Mouse (Mus musculus) frontal cortex, adult 2 months (tissue): ENCODE measurements around the gene Foxr1. TPM values are rescaled to one million over a fixed set of nuclear protein-coding genes. Genes with fewer than 3 reads are reported as not detected.
"Not testable (repeated sequence)": the region's sequence is repeated elsewhere in the genome, so short reads cannot be mapped to it uniquely, and the experiment has no call there.

Experiments
- DNase-seq, 2 experiments: peaks; one replicate each; pipeline ENCODE4 v3.0.0; 2022; ENCODE audit warnings: low spot score in 1 of 2; ENCODE audit errors: extremely low spot score in 1 of 2
- polyA plus RNA-seq: library from polyadenylated mRNA; depleted of rRNA; stranded (reverse); fragments of >200 nt; gene quantifications from 2 replicates; pipeline ENCODE4 v1.2.3, GENCODE M21; 2012

The Foxr1 gene
- polyA plus RNA-seq, 1 experiment = not detected

DNA sequence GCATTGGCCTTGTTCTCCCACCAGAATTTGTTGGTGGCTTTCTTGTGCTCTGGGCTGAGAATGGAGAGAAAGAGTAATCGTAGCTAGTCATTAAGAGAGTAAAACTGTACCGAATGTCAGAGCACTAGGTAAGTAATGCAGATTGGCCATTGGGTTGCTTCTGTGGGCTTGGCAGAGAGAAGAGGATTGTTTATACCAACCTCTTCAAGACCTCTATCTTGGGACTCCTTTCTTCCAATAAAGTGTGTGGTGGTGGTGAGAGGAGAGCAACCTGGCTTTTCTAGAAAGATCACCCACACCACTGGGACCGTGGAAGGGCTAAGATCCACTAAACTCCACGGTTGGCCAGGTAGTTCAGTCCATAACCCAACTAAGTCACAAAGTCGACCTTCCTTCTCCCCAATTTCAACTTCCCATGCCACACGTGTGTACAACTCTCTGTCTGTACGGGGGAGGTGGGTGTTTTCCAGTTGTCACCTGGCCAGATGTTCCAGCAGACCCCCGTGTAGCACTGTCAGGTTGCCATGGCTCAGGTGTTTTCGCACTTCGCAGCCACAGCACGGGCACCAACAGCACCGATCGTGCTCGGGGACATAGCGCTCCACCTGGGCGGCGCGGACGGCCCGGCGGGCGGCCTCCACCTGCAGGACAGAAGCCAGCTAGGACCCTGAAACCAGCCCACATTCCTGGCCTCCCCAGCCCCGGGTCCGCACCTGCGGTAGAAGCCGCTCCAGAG is 23.6 kb downstream of the Foxr1 start:
- no peak for DNase-seq

DNA sequence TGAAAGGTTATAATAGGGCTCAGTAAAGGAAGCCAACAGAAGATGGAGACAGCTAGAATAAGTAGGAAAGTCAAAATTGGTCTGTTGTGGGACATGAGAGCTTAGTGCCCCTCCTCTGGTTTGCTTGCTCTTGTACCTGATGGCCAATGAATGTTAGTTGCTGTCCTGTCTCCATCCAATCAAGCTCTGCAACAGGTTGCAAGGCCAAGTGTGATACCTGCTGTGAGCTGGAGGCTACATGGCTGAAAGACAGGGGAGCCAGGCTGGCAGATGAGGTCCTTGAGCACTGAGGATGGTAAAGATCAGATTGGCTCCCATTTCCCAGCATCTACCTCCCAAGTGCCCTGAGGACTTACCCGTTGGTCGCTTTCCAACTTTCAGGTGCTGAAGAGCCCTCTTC is 28.2 kb downstream of the Foxr1 start:
- DNase-seq = no peak

- no peak for DNase-seq
Measured at GRCm38 (mm10) chr9:44412306-44412705, 28.6 kb downstream of the Foxr1 start.

GRCm38 (mm10) chr9:44411601-44412130 is 29.3 kb downstream of the Foxr1 start:
- no peak for DNase-seq

GRCm38 (mm10) chr9:44410647-44411336 is 30.1 kb downstream of the Foxr1 start:
- no peak for DNase-seq

- not testable (repeated sequence) for DNase-seq
Measured at GRCm38 (mm10) chr9:44408693-44409092, 32.2 kb downstream of the Foxr1 start.

GRCm38 (mm10) chr9:44407752-44408097 is 33.2 kb downstream of the Foxr1 start:
- no peak for DNase-seq

DNA sequence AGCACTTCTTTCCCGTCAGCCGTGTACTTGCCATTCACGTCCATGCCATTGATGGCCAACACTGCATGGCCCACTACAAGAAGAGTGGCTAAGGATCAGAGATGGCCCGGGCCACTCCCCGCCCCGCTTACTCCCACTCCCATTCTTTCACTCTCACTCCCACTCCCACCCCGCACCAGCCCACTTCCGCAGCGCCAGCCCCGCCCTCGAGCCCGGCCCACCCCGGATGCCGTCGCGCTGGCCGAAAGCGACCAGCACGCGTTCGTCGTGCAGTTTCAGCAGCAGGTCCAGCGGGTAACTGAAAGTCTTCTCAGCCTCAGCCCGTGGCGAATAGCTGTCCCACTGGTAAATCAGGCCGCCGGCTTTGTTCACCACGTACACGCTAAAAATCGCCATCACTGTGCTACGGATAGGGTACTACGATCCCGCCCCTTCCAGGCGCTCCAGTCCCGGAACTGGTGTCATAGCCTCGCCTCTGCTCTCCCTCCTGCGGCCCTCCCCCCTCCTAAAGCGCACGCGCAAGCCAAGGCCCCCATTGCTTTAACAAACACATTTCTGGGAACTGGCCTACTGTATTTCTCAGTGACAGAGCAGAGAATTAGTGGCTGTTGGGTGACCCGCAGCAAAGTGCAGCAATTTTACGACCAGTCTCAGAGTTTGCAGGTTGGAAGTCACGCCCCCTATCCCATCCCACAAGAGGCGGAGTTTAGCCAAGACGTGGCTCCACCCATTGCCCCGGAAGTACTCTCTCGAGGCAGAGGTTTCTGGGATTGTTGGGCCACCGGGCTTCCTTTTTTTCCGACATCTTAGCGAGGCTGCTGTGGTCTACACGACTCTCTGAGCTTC is 33.8 kb downstream of the Foxr1 start, which contains the start of the genes Rps25 and Trappc4:
Rps25 (plus strand) TSS at position 234 of the 846 bp plus-strand sequence.
Trappc4 (minus strand) TSS at position 695 of the 846 bp plus-strand sequence.
- peak; percentile 86 to 94 for DNase-seq

DNA sequence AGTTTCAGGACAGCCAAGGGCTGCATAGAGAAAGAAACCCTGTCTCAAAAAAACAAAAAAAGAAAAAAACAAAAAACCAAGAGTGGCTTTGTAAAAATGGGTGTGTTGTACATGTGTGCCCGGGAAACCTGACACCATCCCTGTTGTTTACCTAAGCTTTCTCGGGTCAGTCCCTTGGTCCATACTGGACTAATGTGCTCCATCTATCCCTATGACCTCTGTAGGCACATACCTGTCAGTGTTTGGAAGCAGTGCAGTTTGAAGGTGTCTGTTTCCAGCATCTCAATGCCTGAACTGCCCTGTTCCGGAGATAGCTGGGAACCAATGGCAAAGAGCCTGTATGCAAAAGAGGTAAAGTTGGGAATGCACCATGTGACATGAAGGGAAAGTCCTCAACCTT is 35.9 kb downstream of the Foxr1 start:
- no peak for DNase-seq

DNA sequence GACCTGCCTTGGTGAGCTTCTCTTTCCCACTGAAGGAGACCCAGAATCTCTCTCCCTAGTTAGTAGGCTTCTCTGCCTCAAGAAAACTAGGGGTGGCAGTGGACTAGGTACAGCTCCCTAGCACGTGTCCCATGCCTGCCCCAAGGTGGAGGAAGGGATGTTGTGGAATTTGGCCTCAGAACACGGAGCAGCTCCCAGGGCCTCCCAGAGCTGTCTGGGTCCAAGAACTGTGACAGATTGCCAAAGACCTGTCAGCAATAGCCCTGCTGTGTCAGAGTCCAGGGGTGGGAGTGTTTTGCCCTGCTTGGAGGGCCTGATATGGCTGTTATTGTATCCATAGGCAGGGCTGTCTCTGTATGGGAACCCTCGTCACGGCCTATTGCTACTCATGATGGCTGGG is 39.9 kb downstream of the Foxr1 start:
- DNase-seq = no peak

GRCm38 (mm10) chr9:44399795-44400114 is 41.2 kb downstream of the Foxr1 start:
- DNase-seq = no peak

- no peak for DNase-seq
Measured at GRCm38 (mm10) chr9:44399114-44399794, 41.7 kb downstream of the Foxr1 start.

GRCm38 (mm10) chr9:44398551-44398950 is 42.4 kb downstream of the Foxr1 start:
- DNase-seq = no peak

DNA sequence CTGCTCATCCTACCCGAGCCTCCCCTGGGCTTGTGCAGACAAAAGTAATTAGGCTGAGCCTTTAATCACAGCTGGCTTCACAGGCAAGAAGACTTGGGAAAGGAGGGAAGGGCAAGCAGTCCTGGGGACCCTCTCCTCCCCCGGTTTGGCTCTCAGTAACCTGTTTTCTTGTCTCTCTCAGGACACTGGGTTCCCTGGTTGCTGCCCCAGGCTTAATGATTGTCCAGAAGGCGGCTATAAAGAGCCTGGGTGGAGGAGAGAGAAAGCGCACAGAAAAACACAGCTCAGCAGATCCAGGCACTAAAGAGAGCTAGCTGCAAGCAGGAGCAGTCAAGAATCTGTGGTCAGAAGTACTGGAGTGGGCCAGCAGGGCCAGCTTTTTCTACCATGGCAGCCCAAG is 42.8 kb downstream of the Foxr1 start:
- no peak for DNase-seq

DNA sequence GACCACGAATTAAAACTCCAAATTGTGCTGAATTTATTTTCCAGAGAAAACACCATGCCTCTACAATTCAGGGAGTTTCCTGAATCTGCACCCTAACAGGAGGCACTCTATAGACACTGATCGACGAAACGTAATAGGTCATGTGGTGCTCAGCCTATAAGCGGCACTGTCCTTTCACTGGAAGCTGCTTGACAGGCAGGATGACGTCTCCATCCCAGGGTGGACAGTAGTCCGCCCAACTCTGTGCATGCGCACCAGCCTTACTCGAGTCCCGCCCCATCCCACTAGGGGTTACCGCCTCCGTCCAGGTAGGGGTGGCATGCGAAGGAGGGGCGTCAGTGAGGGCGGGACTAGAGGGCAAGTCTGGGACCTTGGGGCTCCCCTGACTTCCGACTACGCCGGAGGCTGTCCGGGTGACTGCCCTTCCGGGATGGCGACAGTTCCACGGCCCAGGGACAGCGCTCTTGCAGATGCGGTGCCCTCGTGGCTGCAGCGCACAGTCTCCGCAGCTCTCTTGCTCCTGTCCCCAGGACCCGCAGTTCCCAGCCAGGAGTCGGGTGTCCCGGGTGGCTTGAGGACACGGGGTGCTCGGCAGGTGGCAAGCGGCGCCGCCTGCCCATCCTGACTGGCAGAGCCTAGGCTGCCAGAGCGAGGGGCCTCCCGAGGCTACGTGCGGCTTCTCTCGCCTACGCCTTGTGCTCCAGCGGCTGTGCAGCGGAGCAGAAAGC is 44.1 kb downstream of the Foxr1 start, which contains the start of gene Slc37a4:
Slc37a4 (plus strand) TSS at position 169 of the 728 bp plus-strand sequence.
- DNase-seq = peak; percentile 93 to 95

GRCm38 (mm10) chr9:44391466-44391865 is 49.5 kb downstream of the Foxr1 start:
- DNase-seq = peak in 1 of 2 experiments; percentile 80

DNA sequence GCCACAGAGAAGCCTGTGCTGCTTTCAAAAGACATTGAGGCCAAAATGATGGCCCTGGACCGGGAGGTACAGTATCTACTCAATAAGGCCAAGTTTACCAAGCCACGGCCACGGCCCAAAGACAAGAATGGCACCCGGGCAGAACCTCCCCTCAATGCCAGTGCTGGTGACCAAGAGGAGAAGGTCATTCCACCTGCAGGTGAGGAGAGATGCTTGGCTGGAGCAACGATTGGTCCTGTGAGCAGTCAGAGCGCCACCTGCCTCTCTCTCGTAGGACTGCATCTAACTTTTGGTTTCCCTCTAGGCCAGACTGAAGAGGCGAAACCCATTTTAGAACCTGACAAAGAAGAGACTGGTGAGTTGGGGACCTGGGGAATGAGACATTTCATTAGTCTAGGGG is 51.7 kb downstream of the Foxr1 start:
- peak in 1 of 2 experiments; percentile 66 for DNase-seq

GRCm38 (mm10) chr9:44387221-44387620 is 53.7 kb downstream of the Foxr1 start:
- DNase-seq = no peak

DNA sequence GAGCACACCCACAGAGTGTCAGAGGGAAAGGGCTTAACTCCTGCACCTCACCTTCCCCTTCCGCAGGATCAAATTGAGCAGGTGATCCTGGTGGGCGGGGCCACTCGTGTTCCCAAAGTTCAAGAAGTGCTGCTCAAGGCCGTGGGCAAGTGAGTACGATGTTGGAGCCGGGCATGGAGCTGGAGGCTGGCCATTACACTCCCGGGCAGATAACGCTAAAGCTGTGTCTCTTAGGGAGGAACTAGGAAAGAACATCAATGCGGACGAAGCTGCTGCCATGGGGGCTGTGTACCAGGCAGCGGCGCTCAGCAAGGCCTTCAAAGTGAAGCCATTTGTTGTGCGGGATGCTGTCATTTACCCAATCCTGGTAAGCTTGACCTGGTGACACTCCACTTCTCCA is 56.3 kb downstream of the Foxr1 start:
- DNase-seq = no peak
